In the genomic region with DNA sequence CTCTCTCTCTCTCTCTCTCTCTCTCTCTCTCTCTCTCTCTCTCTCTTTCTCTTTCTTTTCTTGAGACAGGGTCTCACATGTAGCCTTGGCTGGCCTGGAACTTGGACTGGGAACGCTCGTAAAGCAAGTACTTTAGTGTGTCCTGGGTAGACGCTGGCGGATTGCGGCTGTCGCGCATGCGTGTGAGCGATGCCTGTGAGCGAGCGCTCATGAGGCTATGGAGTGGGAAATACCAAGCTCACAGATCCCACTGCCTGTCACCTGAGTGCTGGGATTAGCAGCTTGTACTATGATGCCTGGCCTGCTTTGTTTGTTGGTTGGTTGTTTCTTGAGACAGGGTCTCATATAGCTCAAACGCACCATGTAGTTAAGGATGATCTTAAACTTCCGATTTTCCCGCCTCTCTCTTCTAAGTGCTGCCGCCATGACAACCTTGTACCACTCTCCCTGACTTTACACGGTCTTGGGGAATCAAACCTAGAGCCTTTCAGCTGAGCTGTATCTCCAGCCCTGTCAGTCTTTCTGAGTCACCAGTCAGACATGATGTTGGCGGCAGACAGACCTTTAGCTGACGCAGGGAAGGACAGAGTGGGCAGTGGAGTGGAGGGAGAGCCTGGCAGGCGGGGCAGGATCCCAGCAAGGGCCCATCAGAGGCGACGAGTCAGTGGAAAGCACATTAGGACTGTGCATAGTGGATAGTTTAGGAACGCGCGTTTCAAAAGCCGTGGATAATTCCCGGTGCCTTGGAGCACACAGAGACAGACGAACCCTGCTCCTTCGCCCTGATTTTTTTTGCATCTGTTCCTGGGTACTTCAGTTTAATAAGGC, we compare ENCODE assay signal across 8 mouse cellular contexts. TPM values are rescaled to one million over a fixed set of nuclear protein-coding genes. Genes with fewer than 3 reads are reported as not detected.
DNase-seq lines count a peak whose midpoint lies in the region; ATAC-seq lines count a peak whose summit lies in the region.

No protein-coding gene starts in this region.

- H3K4me3 ChIP-seq in megakaryocyte, embryonic 14.5 days (replicated peaks): peak overlapping the region; percentile 74
- H3K4me3 ChIP-seq in hindbrain, embryonic 15.5 days: no peak overlapping the region

- H3K4me2 ChIP-seq in hindbrain, embryonic 15.5 days: peak overlapping the region; percentile 38

- H3K27ac ChIP-seq in hindbrain, embryonic 15.5 days (replicated peaks): peak overlapping the region; percentile 30; the same call in 1 of the 2 replicates

- 48% methylated on average over 28 of the region's 28 CpGs for WGBS in hindbrain, embryonic 15.5 days

- H3K9me3 ChIP-seq in megakaryocyte, embryonic 14.5 days: peaks cover 16% of the 10 kb centered on the region
- H3K9me3 ChIP-seq in hindbrain, embryonic 15.5 days: no peaks in the 10 kb centered on the region

- DNase-seq in CD4-positive, CD25-positive, alpha-beta regulatory T cell, adult 2 months (ENCODE audit: low read depth, low spot score): peak; percentile 17
- peak; percentile 42 for DNase-seq in neural tube, embryonic 10.5 days (ENCODE audit: extremely low spot score, low spot score)
- no peak for DNase-seq in left cerebral cortex, adult 9 months (ENCODE audit: low spot score in 2 of 2)
- no peak for DNase-seq in kidney, adult 8-10 months

- H3K36me3 ChIP-seq in megakaryocyte, embryonic 14.5 days (replicated peaks; ENCODE audit: low read length): peaks cover 99% of the 10 kb centered on the region
- no peaks in the 10 kb centered on the region for H3K36me3 ChIP-seq in hindbrain, embryonic 15.5 days

- no peak overlapping the region for H3K9ac ChIP-seq in hindbrain, embryonic 15.5 days

- no peak for ATAC-seq in CD4-positive, CD25-positive, alpha-beta regulatory T cell, adult 4 months
- ATAC-seq in megakaryocyte, adult 5-6 weeks (ENCODE audit: poor library complexity, severe bottlenecking): no peak
- peak; percentile 66; the same call in 1 of the 2 replicates for ATAC-seq in hindbrain, embryonic 15.5 days (ENCODE audit: low FRiP score, low read depth)

- H3K4me1 ChIP-seq in megakaryocyte, embryonic 14.5 days: peaks cover 99% of the 10 kb centered on the region
- H3K4me1 ChIP-seq in hindbrain, embryonic 15.5 days (replicated peaks): peaks cover 15% of the 10 kb centered on the region

- H3K27me3 ChIP-seq in megakaryocyte, embryonic 14.5 days (replicated peaks): no peaks in the 10 kb centered on the region
- no peaks in the 10 kb centered on the region for H3K27me3 ChIP-seq in hindbrain, embryonic 15.5 days

RNA-seq across cellular contexts. Expression of gene Hipk2, which starts 50.4 kb away (rescaled TPM):
- 10 to 100 TPM; 16.1 to 16.5 TPM for polyA plus RNA-seq in CD4-positive, CD25-positive, alpha-beta regulatory T cell, adult 4 months (2017; shearing (Covaris generic))
- 102 and 296 TPM in 2 replicates for polyA plus RNA-seq in megakaryocyte, embryonic 14.5 days (2012; ENCODE audit: insufficient read depth, low replicate concordance)
- 54.5 and 60.9 TPM in 2 replicates for total RNA-seq in megakaryocyte, adult 5-6 weeks (2015)
- total RNA-seq in megakaryocyte, adult 5-6 weeks (2017): 9.5 and 21.8 TPM in 2 replicates
- polyA plus RNA-seq in hindbrain, embryonic 15.5 days (2015; fragmentation: Nextera tagmentation; extraction: Ambion mirVana): 34.6 and 37.0 TPM in 2 replicates

RNA-seq across cellular contexts. Expression of gene Tbxas1, which starts 51.1 kb away (rescaled TPM):
- polyA plus RNA-seq in CD4-positive, CD25-positive, alpha-beta regulatory T cell, adult 4 months (2017; shearing (Covaris generic)): under 1 TPM in 1 of 2 experiments, not detected in 1; 0.91 TPM
- polyA plus RNA-seq in megakaryocyte, embryonic 14.5 days (2012; ENCODE audit: insufficient read depth, low replicate concordance): 165 and 265 TPM in 2 replicates
- total RNA-seq in megakaryocyte, adult 5-6 weeks (2015): 22.3 and 25.1 TPM in 2 replicates
- total RNA-seq in megakaryocyte, adult 5-6 weeks (2017): 33.0 and 43.3 TPM in 2 replicates
- 2.0 and 2.7 TPM in 2 replicates for polyA plus RNA-seq in hindbrain, embryonic 15.5 days (2015; fragmentation: Nextera tagmentation; extraction: Ambion mirVana)

Comparison
In these comparisons a context has a peak if more than half of its experiments do, and no peak if none do; other contexts are left out.
1. DNase-seq: peak in CD4-positive, CD25-positive, alpha-beta regulatory T cell, adult 2 months (single experiment) and neural tube, embryonic 10.5 days (single experiment); none in left cerebral cortex, adult 9 months (0 of 2) and kidney, adult 8-10 months (0 of 2).
2. RNA of gene Tbxas1, which starts 51.1 kb away (polyA plus RNA-seq): 165 to 265 TPM in megakaryocyte, embryonic 14.5 days; 2.0 to 2.7 TPM in hindbrain, embryonic 15.5 days and 0.91 TPM in CD4-positive, CD25-positive, alpha-beta regulatory T cell, adult 4 months; every median in the first group is over 10 times any median in the second.